Mouse (Mus musculus): ENCODE results near the gene Ncoa5. TPM values are rescaled to one million over a fixed set of nuclear protein-coding genes. Genes with fewer than 3 reads are reported as not detected.

Ncoa5 gene
- polyA plus RNA-seq, 1 experiment from 2014 or later = 8.1 TPM

DNA sequence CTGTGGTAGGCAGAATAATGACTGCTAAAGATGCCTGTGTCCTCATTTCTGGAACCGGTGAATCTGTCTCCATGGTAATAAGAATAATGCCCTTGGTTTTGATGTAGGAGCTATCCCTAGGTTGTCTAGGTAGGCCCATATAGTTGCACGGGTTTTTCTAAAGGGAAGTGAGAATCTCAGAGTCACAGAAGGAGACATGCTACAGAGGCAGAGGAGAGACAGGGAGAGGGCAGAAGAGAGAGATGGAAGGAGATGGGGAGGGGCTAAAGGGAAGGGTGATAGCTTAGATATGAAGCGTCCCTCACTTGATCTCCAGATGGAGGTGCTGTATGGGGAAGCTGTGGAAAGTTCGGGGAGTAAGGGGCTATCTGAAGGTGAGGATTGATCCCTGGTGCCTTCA is 2.7 kb upstream of the Ncoa5 start:
- ATAC-seq = no peak
- Histone ChIP-seq H3K27me3 (ENCODE audit: insufficient read depth, low read length) (no peaks in the 10 kb centered on the region), H3K4me3 (ENCODE audit: low read depth, low read length) (no peak overlapping the region), H3K9me3 (ENCODE audit: low read length) (no peaks in the 10 kb centered on the region), H3K36me3 (replicated peaks; ENCODE audit: insufficient read depth, low read length) (no peaks in the 10 kb centered on the region), H3K4me2 (ENCODE audit: low read depth, low read length) (no peak overlapping the region), H3K4me1 (ENCODE audit: insufficient read depth) (peaks cover 20% of the 10 kb centered on the region), H3K9ac (replicated peaks) (no peak overlapping the region), H3K27ac (ENCODE audit: low read depth) (no peak overlapping the region)
- WGBS (ENCODE audit: insufficient replicate concordance) = 48% methylated on average over 4 of the region's 4 CpGs
- TF ChIP-seq CTCF (IDR thresholded peaks at IDR 0.05; ENCODE audit: low read depth) (no peak), EP300 (IDR thresholded peaks at IDR 0.05; ENCODE audit: low read depth) (no peak)
- no peak for DNase-seq

DNA sequence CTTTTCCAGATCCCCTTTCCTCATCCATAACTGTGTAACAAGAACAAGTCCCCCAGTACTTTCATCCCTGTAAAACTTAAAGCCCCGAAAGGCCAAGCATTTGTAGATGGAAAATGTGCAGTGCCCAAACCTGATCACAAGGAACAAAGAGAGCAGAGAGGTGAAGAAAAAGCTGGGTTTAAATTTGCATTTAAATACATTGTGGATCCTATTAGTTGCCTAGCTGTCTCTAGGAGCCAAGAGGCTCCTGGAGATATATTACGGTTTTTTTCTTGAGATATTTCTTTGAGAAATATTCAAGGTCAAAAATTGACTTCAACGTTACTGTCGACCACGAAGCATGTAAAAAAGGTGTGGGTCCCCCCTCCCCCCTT is 378 bp upstream of the Ncoa5 start:
- Histone ChIP-seq H3K27ac (ENCODE audit: low read depth) (no peak overlapping the region), H3K36me3 (replicated peaks; ENCODE audit: insufficient read depth, low read length) (no peaks in the 10 kb centered on the region), H3K4me2 (ENCODE audit: low read depth, low read length) (peak overlapping the region; percentile 80), H3K4me3 (ENCODE audit: low read depth, low read length) (peak overlapping the region; percentile 71), H3K27me3 (ENCODE audit: insufficient read depth, low read length) (no peaks in the 10 kb centered on the region), H3K9me3 (ENCODE audit: low read length) (no peaks in the 10 kb centered on the region), H3K4me1 (ENCODE audit: insufficient read depth) (peaks cover 14% of the 10 kb centered on the region), H3K9ac (replicated peaks) (peak overlapping the region; percentile 87; the same call in 1 of the 2 replicates)
- no peak for DNase-seq
- TF ChIP-seq EP300 (IDR thresholded peaks at IDR 0.05; ENCODE audit: low read depth) (no peak), CTCF (IDR thresholded peaks at IDR 0.05; ENCODE audit: low read depth) (no peak)
- 52% methylated on average over 5 of the region's 5 CpGs for WGBS (ENCODE audit: insufficient replicate concordance)
- no peak for ATAC-seq

DNA sequence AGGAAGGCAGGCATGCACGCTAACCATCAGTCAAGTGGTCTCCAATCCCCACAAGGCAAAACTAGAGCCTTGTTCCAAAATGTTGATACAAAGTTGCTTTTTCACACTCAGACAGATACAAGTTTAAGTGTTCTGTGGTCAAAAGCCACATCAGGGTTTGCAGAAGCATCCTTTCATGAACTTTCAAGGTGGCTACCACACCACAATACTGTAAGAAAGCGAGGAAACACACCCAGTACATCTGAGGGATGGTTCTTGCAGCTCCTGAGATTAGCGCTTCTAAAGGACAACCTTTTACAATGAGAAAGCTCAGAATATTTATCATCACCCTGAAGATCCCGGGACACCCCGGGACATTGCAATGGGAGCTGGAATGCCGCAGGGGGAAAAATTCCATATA is 1.4 kb downstream of the Ncoa5 start:
- Histone ChIP-seq H3K36me3 (replicated peaks; ENCODE audit: insufficient read depth, low read length) (no peaks in the 10 kb centered on the region), H3K4me3 (ENCODE audit: low read depth, low read length) (peak overlapping the region; percentile 71), H3K4me1 (ENCODE audit: insufficient read depth) (peaks cover 14% of the 10 kb centered on the region), H3K27me3 (ENCODE audit: insufficient read depth, low read length) (no peaks in the 10 kb centered on the region), H3K9ac (replicated peaks) (peak overlapping the region; percentile 87; the same call in 1 of the 2 replicates), H3K4me2 (ENCODE audit: low read depth, low read length) (peak overlapping the region; percentile 80), H3K9me3 (ENCODE audit: low read length) (no peaks in the 10 kb centered on the region), H3K27ac (ENCODE audit: low read depth) (no peak overlapping the region)
- ATAC-seq = no peak
- TF ChIP-seq EP300 (IDR thresholded peaks at IDR 0.05; ENCODE audit: low read depth) (no peak), CTCF (IDR thresholded peaks at IDR 0.05; ENCODE audit: low read depth) (no peak)
- no peak for DNase-seq
- 64% methylated on average over 6 of the region's 6 CpGs for WGBS (ENCODE audit: insufficient replicate concordance)

DNA sequence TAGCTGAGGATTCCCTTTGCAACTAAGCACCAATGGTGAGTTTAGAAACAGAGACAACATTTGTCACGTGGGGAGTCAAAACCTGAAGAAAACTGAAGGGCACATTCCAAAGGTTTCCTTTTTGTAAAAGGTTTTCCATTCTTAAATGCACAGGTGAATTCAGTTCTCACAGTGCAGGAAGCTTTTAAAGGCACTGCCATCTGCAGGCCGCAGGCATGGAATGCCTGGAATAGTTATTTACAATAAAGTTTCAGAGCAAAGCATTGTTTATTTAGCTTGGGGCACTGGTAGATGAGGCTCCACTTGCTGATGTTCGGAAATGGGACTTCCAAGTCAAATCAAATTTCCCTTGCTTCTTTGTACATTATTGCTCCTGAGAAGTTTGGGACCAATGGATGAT is 2.1 kb downstream of the Ncoa5 start:
- Histone ChIP-seq H3K4me3 (ENCODE audit: low read depth, low read length) (no peak overlapping the region), H3K4me1 (ENCODE audit: insufficient read depth) (peaks cover 14% of the 10 kb centered on the region), H3K27ac (ENCODE audit: low read depth) (no peak overlapping the region), H3K27me3 (ENCODE audit: insufficient read depth, low read length) (no peaks in the 10 kb centered on the region), H3K9me3 (ENCODE audit: low read length) (no peaks in the 10 kb centered on the region), H3K36me3 (replicated peaks; ENCODE audit: insufficient read depth, low read length) (no peaks in the 10 kb centered on the region), H3K4me2 (ENCODE audit: low read depth, low read length) (no peak overlapping the region), H3K9ac (replicated peaks) (no peak overlapping the region)
- DNase-seq (no peak), ATAC-seq (no peak)
- no peak for TF ChIP-seq EP300 (IDR thresholded peaks at IDR 0.05; ENCODE audit: low read depth)
- TF ChIP-seq CTCF (IDR thresholded peaks at IDR 0.05; ENCODE audit: low read depth) = peak; percentile 51
- 66% methylated on average over 3 of the region's 3 CpGs for WGBS (ENCODE audit: insufficient replicate concordance)

DNA sequence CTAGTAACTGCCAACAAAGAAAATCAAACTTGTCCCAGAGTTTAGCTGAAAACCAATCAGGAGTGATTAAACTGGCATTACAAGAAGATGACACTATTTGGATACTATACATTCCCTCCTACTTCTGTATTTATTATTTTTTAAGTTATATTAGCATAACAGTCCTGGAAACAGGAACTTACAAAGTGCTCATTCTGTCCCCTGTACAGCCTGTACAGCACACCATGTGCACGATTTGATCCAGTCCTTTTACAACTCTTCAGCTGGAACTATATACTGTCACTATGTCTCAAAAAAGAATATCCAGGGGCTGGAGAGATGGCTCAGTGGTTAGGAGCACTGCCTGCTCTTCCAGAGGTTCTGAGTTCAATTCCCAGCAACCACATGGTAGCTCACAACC is 7.5 kb downstream of the Ncoa5 start:
- H3K4me2 ChIP-seq (ENCODE audit: low read depth, low read length) = no peak overlapping the region
- WGBS (ENCODE audit: insufficient replicate concordance) = 38% methylated on average over 1 of the region's 1 CpGs
- 0 out of 2 replicates have a peak, but pooled peaks cover 4% of the 10 kb centered on the region for H3K36me3 ChIP-seq (replicated peaks; ENCODE audit: insufficient read depth, low read length)
- no peak overlapping the region for H3K4me3 ChIP-seq (ENCODE audit: low read depth, low read length)
- no peak overlapping the region for H3K27ac ChIP-seq (ENCODE audit: low read depth)
- no peaks in the 10 kb centered on the region for H3K4me1 ChIP-seq (ENCODE audit: insufficient read depth)
- H3K27me3 ChIP-seq (ENCODE audit: insufficient read depth, low read length) = no peaks in the 10 kb centered on the region
- no peak overlapping the region for H3K9ac ChIP-seq (replicated peaks)
- H3K9me3 ChIP-seq (ENCODE audit: low read length) = no peaks in the 10 kb centered on the region
- DNase-seq (no peak), ATAC-seq (no peak)
- TF ChIP-seq CTCF (IDR thresholded peaks at IDR 0.05; ENCODE audit: low read depth) = no peak
- TF ChIP-seq EP300 (IDR thresholded peaks at IDR 0.05; ENCODE audit: low read depth) = peak; percentile 60; the same call in 1 of the 2 replicates

- no peak overlapping the region for H3K27ac ChIP-seq (ENCODE audit: low read depth)
- no peak overlapping the region for H3K4me3 ChIP-seq (ENCODE audit: low read depth, low read length)
- H3K9me3 ChIP-seq (ENCODE audit: low read length) = no peaks in the 10 kb centered on the region
- no peak overlapping the region for H3K4me2 ChIP-seq (ENCODE audit: low read depth, low read length)
- DNase-seq = no peak
- H3K27me3 ChIP-seq (ENCODE audit: insufficient read depth, low read length) = no peaks in the 10 kb centered on the region
- no peak for TF ChIP-seq EP300 (IDR thresholded peaks at IDR 0.05; ENCODE audit: low read depth)
- TF ChIP-seq CTCF (IDR thresholded peaks at IDR 0.05; ENCODE audit: low read depth) = no peak
- ATAC-seq = no peak
- peaks cover 12% of the 10 kb centered on the region for H3K4me1 ChIP-seq (ENCODE audit: insufficient read depth)
- H3K36me3 ChIP-seq (replicated peaks; ENCODE audit: insufficient read depth, low read length) = peaks cover 12% of the 10 kb centered on the region; the same call in 1 of the 2 replicates
- 81% methylated on average over 3 of the region's 3 CpGs for WGBS (ENCODE audit: insufficient replicate concordance)
- no peak overlapping the region for H3K9ac ChIP-seq (replicated peaks)
Measured at GRCm38 (mm10) chr2:165020490-165020889, 14.2 kb downstream of the Ncoa5 start.

DNA sequence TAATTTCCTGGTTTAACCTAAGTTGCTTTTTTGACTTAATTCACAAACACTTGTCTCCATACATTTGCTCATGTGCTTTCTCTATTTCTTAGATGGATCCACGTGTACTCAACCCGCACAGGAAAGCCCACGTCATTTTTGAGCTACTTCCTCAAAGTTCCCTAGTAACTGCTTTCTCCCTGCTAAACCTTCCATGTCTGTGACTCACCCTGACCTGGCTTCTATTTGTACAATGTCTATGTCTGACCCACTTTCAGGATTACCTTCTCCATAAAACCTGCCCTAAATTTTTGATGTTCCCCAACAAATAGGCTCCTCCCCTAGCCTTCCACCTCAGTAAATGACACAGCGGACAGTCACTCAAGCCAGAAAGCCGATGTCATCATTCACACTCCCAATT is 19.7 kb downstream of the Ncoa5 start:
- Histone ChIP-seq H3K27me3 (ENCODE audit: insufficient read depth, low read length) (no peaks in the 10 kb centered on the region), H3K4me2 (ENCODE audit: low read depth, low read length) (no peak overlapping the region), H3K9me3 (ENCODE audit: low read length) (no peaks in the 10 kb centered on the region), H3K4me3 (ENCODE audit: low read depth, low read length) (no peak overlapping the region), H3K27ac (ENCODE audit: low read depth) (peak overlapping the region; percentile 3; the same call in 1 of the 2 replicates), H3K36me3 (replicated peaks; ENCODE audit: insufficient read depth, low read length) (peaks cover 35% of the 10 kb centered on the region), H3K9ac (replicated peaks) (no peak overlapping the region), H3K4me1 (ENCODE audit: insufficient read depth) (peaks cover 23% of the 10 kb centered on the region)
- 46% methylated on average over 5 of the region's 5 CpGs for WGBS (ENCODE audit: insufficient replicate concordance)
- peak; percentile 19; the same call in 1 of the 2 replicates for TF ChIP-seq EP300 (IDR thresholded peaks at IDR 0.05; ENCODE audit: low read depth)
- TF ChIP-seq CTCF (IDR thresholded peaks at IDR 0.05; ENCODE audit: low read depth) = no peak
- ATAC-seq = peak; percentile 62
- DNase-seq = no peak

Measured in liver, postnatal 0 days (tissue).